Mouse (Mus musculus) MEL (cell line): Measurements from ENCODE around the gene Gtpbp8. TPM values are rescaled to one million over a fixed set of nuclear protein-coding genes. Genes with fewer than 3 reads are reported as not detected.

Source experiments
- DNase-seq: peaks from one replicate; pipeline ENCODE4 v3.0.0; 2011; ENCODE audit warnings: low read depth, low spot score
- H3K27ac ChIP-seq: 2 replicates; pipeline ENCODE4 v1.5.1; 2012; ENCODE audit warnings: low read depth, mild to moderate bottlenecking, control low read depth, low read length, moderate library complexity; ENCODE audit not compliant: control insufficient read depth
- H3K27me3 ChIP-seq, 2 experiments: fragments of 150-350 bp in 1 of 2; sonication (generic) in 1 of 2; 2 replicates each; pipeline ENCODE4 v1.6.1; 2012; ENCODE audit warnings: low read length in 2 of 2, mild to moderate bottlenecking in 2 of 2, improper control_type of control experiment in 1 of 2, moderate library complexity in 1 of 2; ENCODE audit not compliant: insufficient read depth in 2 of 2, control insufficient read depth in 1 of 2
- H3K36me3 ChIP-seq, 2 experiments: 2 replicates each; pipeline ENCODE4 v1.6.1; 2012 to 2014; ENCODE audit warnings: low read length in 2 of 2, improper control_type of control experiment in 1 of 2, inconsistent platforms in 1 of 2, mild to moderate bottlenecking in 1 of 2; ENCODE audit not compliant: insufficient read depth in 2 of 2, control insufficient read depth in 1 of 2
- H3K4me1 ChIP-seq, 2 experiments: fragments of 150-350 bp in 1 of 2; sonication (generic) in 1 of 2; 2 replicates each; pipeline ENCODE4 v1.6.1; 2012; ENCODE audit warnings: low read length in 2 of 2, improper control_type of control experiment in 1 of 2, mild to moderate bottlenecking in 1 of 2; ENCODE audit not compliant: insufficient read depth in 2 of 2, control insufficient read depth in 1 of 2
- H3K4me3 ChIP-seq, 2 experiments: fragments of 150-350 bp in 1 of 2; sonication (generic) in 1 of 2; 2 replicates each; pipeline ENCODE4 v1.5.1; 2012; ENCODE audit warnings: low read depth in 2 of 2, low read length in 2 of 2, mild to moderate bottlenecking in 2 of 2, moderate library complexity in 2 of 2, control low read depth in 1 of 2, improper control_type of control experiment in 1 of 2; ENCODE audit not compliant: control insufficient read depth in 1 of 2, insufficient read depth in 1 of 2
- H3K79me2 ChIP-seq: 2 replicates; pipeline ENCODE4 v1.6.1; 2012; ENCODE audit warnings: mild to moderate bottlenecking, low read length, moderate library complexity; ENCODE audit not compliant: control insufficient read depth, poor library complexity, insufficient read depth
- H3K9ac ChIP-seq: 2 replicates; pipeline ENCODE4 v1.6.1; 2012; ENCODE audit warnings: low read depth, mild to moderate bottlenecking, control low read depth, low read length, moderate library complexity; ENCODE audit not compliant: control insufficient read depth, poor library complexity, severe bottlenecking
- H3K9me3 ChIP-seq: fragments of 150-350 bp; sonication (generic); replicated peaks from 2 replicates; pipeline ENCODE4 v1.6.1; 2012; ENCODE audit warnings: mild to moderate bottlenecking, low read length, improper control_type of control experiment, moderate library complexity; ENCODE audit not compliant: insufficient read depth
- EP300 ChIP-seq, 2 experiments: IDR thresholded peaks; 2 replicates each; pipeline ENCODE4 v1.6.1; 2011; ENCODE audit warnings: improper control_type of control experiment in 2 of 2, low read length in 2 of 2, low read depth in 1 of 2, mild to moderate bottlenecking in 1 of 2
- ETS1 ChIP-seq: IDR thresholded peaks from 2 replicates; pipeline ENCODE4 v1.6.1; 2012; ENCODE audit warnings: low read depth, mild to moderate bottlenecking, inconsistent platforms, low read length, improper control_type of control experiment, moderate library complexity
- GABPA ChIP-seq: IDR thresholded peaks from 2 replicates; pipeline ENCODE4 v1.6.1; 2012; ENCODE audit warnings: low read depth, mild to moderate bottlenecking, inconsistent platforms, low read length, improper control_type of control experiment, moderate library complexity
- GATA1 ChIP-seq: IDR thresholded peaks from 2 replicates; pipeline ENCODE4 v1.6.1; 2011; ENCODE audit warnings: low read depth, low read length, improper control_type of control experiment
- JUND ChIP-seq: IDR thresholded peaks from 2 replicates; pipeline ENCODE4 v1.6.1; 2011; ENCODE audit warnings: low read depth, mild to moderate bottlenecking, improper control_type of control experiment, low read length
- MAFK ChIP-seq: IDR thresholded peaks from 2 replicates; pipeline ENCODE4 v1.6.1; 2011; ENCODE audit warnings: low read depth, mild to moderate bottlenecking, low read length, improper control_type of control experiment, borderline replicate concordance
- POLR2A ChIP-seq, 2 experiments: IDR thresholded peaks; 2 replicates each; pipeline ENCODE4 v1.6.1; 2011 to 2012; ENCODE audit warnings: low read length in 2 of 2, mild to moderate bottlenecking in 2 of 2, control low read depth in 1 of 2, improper control_type of control experiment in 1 of 2, low read depth in 1 of 2, moderate library complexity in 1 of 2; ENCODE audit not compliant: control insufficient read depth in 1 of 2, insufficient read depth in 1 of 2, poor library complexity in 1 of 2
- POLR2AphosphoS2 ChIP-seq: IDR thresholded peaks from 2 replicates; pipeline ENCODE4 v1.6.1; 2011; ENCODE audit warnings: low read length, improper control_type of control experiment
- RCOR1 ChIP-seq: IDR thresholded peaks from 2 replicates; pipeline ENCODE4 v1.6.1; 2012; ENCODE audit warnings: low read depth, mild to moderate bottlenecking, inconsistent platforms, low read length, improper control_type of control experiment
- SIN3A ChIP-seq: IDR thresholded peaks from 2 replicates; pipeline ENCODE4 v1.6.1; 2012; ENCODE audit warnings: low read length, improper control_type of control experiment, inconsistent platforms
- TAL1 ChIP-seq: IDR thresholded peaks from 2 replicates; pipeline ENCODE4 v1.6.1; 2012; ENCODE audit warnings: mild to moderate bottlenecking, inconsistent platforms, low read length, moderate library complexity, mixed read lengths
- TCF12 ChIP-seq: IDR thresholded peaks from 2 replicates; pipeline ENCODE4 v1.6.1; 2014; ENCODE audit warnings: low read depth, mild to moderate bottlenecking, inconsistent platforms, low read length, improper control_type of control experiment, moderate library complexity
- ZC3H11A ChIP-seq: IDR thresholded peaks from 2 replicates; pipeline ENCODE4 v1.6.1; 2012; ENCODE audit warnings: low read depth, mild to moderate bottlenecking, inconsistent platforms, low read length, improper control_type of control experiment
- ZNF384 ChIP-seq: IDR thresholded peaks from 2 replicates; pipeline ENCODE4 v1.6.1; 2012; ENCODE audit warnings: low read depth, mild to moderate bottlenecking, inconsistent platforms, low read length, improper control_type of control experiment
- polyA plus RNA-seq, 2 experiments: library from polyadenylated mRNA; stranded (reverse) in 1 of 2; unstranded in 1 of 2; fragments of >175 nt in 1 of 2; fragments of >200 nt in 1 of 2; gene quantifications; 2 replicates each; pipeline versions ENCODE4 v1.2.1 to v1.2.4; 2012; ENCODE audit warnings: low replicate concordance in 2 of 2, low read depth in 1 of 2; ENCODE audit not compliant: insufficient read length in 2 of 2, insufficient read depth in 1 of 2, missing spikeins in 1 of 2
- total RNA-seq: library from RNA; depleted of rRNA; stranded (reverse); fragments of 300-350 nt; gene quantifications from 2 replicates; pipeline ENCODE4 v1.2.3, GENCODE M21; 2012

Gtpbp8 gene
- total and polyA plus RNA-seq, 3 experiments = 10.7 to 14.4 TPM; not detected in 1

DNA sequence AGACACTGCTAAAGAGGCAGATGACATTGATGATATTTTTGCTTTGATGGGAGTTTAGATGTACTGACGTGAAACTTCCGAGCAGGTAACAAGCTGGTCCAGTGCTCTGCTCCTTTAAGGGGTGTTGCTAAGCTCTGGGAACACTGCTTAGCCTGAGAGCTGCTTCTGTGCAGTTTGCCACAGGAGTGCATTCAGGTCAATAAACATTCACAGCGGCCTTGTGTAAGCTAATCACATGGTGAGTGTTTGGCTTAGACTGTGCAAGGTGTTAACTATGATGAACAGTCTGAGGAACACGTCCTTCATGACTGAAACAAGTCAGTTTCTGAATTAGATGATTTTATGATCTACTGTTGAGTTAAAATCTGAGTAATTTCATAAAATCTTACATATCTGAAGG, 10.0 kb downstream of the Gtpbp8 start:
- Histone ChIP-seq H3K36me3 (peaks cover 2 to 9% of the 10 kb centered on the region in 2 experiments), H3K27ac (no peak overlapping the region), H3K4me1 (no peaks in the 10 kb centered on the region), H3K4me3 (no peak overlapping the region), H3K9ac (no peak overlapping the region), H3K9me3 (no peaks in the 10 kb centered on the region), H3K79me2 (no peaks in the 10 kb centered on the region), H3K27me3 (no peaks in the 10 kb centered on the region)
- TF ChIP-seq TCF12 (no peak), POLR2AphosphoS2 (no peak), JUND (no peak)
- DNase-seq = no peak

DNA sequence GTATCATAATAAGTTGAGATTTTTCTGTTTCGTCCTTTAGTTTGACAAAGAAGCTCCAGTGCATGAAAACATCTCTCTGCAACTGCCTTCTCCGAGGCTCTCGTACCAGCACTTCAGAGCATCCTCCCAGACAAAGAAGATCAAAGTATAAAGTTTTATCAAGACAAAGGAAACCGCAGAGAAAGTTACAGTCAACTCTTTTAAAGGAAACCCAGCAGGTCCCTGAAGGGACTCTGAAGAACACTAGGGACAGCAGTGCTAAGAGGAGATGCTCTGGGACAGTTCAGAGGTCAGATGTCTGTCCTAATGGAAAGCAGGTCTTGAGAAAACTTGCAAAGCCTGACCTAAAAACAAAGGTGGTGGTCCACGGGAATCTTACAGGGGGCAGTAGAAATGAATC, 10.5 kb downstream of the Gtpbp8 start:
- H3K36me3 ChIP-seq = peaks cover 2 to 9% of the 10 kb centered on the region in 2 experiments
- no peaks in the 10 kb centered on the region for H3K4me1 ChIP-seq
- TF ChIP-seq EP300 (IDR thresholded peaks at IDR 0.05; ENCODE audit: low read depth in 1 of 2, low read length in 2 of 2) = no peak
- 0 out of 4 replicates have a peak, but pooled peaks of 1 of the 2 experiments have one; percentile 4 for TF ChIP-seq POLR2A (IDR thresholded peaks at IDR 0.05; ENCODE audit: control insufficient read depth in 1 of 2, insufficient read depth in 1 of 2, low read depth in 1 of 2, low read length in 2 of 2, poor library complexity in 1 of 2)
- H3K79me2 ChIP-seq = no peaks in the 10 kb centered on the region
- no peak overlapping the region for H3K27ac ChIP-seq
- no peaks in the 10 kb centered on the region for H3K27me3 ChIP-seq
- H3K4me3 ChIP-seq = no peak overlapping the region
- DNase-seq = no peak
- no peaks in the 10 kb centered on the region for H3K9me3 ChIP-seq
- no peak overlapping the region for H3K9ac ChIP-seq

DNA sequence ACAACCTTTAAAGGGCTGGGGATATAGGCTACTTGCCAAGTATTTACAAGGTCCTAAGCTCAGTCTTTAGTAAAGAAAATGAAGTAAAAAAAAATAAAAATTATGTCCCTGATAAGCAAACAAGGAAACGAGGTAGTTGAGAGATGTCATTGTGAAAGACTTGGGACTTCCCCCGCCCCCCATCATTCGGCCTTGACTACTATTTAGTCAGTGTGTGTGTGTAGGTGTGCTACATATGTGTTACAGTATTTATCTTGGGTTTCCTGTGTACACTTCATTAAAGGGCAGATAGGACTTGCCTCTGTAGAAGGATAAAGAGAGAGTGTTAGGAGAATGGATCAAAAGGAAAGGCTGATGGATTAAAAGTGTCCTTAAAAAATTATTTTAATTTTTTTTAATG, 12.1 kb downstream of the Gtpbp8 start:
- Histone ChIP-seq H3K4me1 (no peaks in the 10 kb centered on the region), H3K27ac (no peak overlapping the region), H3K9me3 (no peaks in the 10 kb centered on the region), H3K79me2 (no peaks in the 10 kb centered on the region), H3K4me3 (no peak overlapping the region), H3K36me3 (peaks cover 2 to 9% of the 10 kb centered on the region in 2 experiments), H3K27me3 (no peaks in the 10 kb centered on the region), H3K9ac (no peak overlapping the region)
- no peak for TF ChIP-seq ZC3H11A
- TF ChIP-seq JUND = no peak
- no peak for DNase-seq

DNA sequence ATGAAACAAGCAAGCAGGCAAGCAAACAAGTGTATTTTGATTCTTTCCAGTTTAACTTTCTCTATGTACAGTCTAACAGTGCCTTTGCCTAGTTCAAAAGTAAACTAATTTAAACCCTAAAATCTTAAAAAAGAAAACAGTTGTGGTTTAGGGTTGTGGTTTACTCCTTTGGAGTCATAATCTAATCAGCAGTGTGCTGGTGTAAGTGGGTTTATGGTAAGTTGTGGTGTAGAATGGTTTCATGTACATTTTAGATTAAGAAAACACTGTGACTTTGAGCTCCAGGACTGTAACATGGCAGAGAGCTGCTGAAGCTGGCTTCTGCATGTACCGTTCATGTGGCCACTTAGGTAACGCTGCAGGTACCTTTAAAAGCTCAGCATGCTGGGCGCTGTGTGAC, 18.6 kb downstream of the Gtpbp8 start:
- no peak overlapping the region for H3K9ac ChIP-seq
- no peak overlapping the region for H3K4me3 ChIP-seq
- H3K9me3 ChIP-seq = no peaks in the 10 kb centered on the region
- H3K79me2 ChIP-seq = peaks cover 18% of the 10 kb centered on the region
- no peak overlapping the region for H3K27ac ChIP-seq
- H3K27me3 ChIP-seq = no peaks in the 10 kb centered on the region
- peaks cover 4 to 36% of the 10 kb centered on the region in 2 experiments for H3K36me3 ChIP-seq
- H3K4me1 ChIP-seq = peaks cover 2 to 10% of the 10 kb centered on the region in 2 experiments; a peak in 3 of 4 replicates
- DNase-seq = peak; percentile 60
- peak; percentile 89 for TF ChIP-seq GATA1
- TF ChIP-seq EP300 (IDR thresholded peaks at IDR 0.05; ENCODE audit: low read depth in 1 of 2, low read length in 2 of 2) = peak; percentile 74 to 85; a peak in 3 of 4 replicates
- TF ChIP-seq MAFK = peak; percentile 59; the same call in 1 of the 2 replicates
- no peak for TF ChIP-seq ZC3H11A
- TF ChIP-seq GABPA = no peak
- TF ChIP-seq RCOR1 = peak; percentile 99
- TF ChIP-seq TAL1 = peak; percentile 82
- TF ChIP-seq TCF12 = peak; percentile 80
- TF ChIP-seq ZNF384 = no peak
- 0 out of 2 replicates have a peak, but pooled peaks have one; percentile 45 for TF ChIP-seq ETS1
- TF ChIP-seq SIN3A = 0 out of 2 replicates have a peak, but pooled peaks have one; percentile 24
